Mouse (Mus musculus): Measurements from ENCODE around the gene Scamp3. TPM values are rescaled to one million over a fixed set of nuclear protein-coding genes. Genes with fewer than 3 reads are reported as not detected.

Gene Scamp3
- total and polyA plus RNA-seq, 2 experiments from 2014 or later = 77.5 to 139 TPM

DNA sequence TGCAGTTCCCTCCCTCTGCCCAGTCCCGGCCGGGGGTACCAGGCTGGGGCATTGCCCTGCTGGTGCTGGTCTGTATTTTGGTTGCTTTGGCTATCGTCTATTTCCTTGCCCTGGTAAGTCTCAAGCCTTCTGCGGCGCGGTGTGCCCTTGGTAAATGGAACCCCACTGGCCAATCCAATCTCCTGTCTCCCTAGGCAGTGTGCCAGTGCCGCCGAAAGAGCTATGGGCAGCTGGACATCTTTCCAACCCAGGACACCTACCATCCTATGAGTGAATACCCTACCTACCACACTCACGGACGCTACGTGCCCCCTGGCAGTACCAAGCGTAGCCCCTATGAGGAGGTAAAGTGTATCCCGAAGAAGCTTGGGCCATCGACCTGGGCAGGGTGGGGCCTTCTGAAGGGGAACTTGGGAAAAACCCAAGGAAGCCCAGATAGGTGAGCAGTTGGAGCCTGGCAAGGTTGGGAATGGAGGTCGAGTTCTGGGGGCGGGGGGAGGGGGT is 54.6 kb downstream of the Scamp3 start:
- no peak overlapping the region for H3K27ac ChIP-seq
- no peak for DNase-seq (ENCODE audit: low spot score)
- no peak for ATAC-seq
- H3K9me3 ChIP-seq (ENCODE audit: low read length) = no peaks in the 10 kb centered on the region
- no peak overlapping the region for H3K9ac ChIP-seq (replicated peaks; ENCODE audit: low read length)
- H3K36me3 ChIP-seq (ENCODE audit: insufficient read depth, low read length) = peaks cover 22% of the 10 kb centered on the region
- no peaks in the 10 kb centered on the region; the same call in 1 of the 2 replicates for H3K4me1 ChIP-seq (ENCODE audit: insufficient read depth, low read length)
- WGBS = 69% methylated on average over 16 of the region's 16 CpGs
- H3K4me3 ChIP-seq (ENCODE audit: low read length) = no peak overlapping the region
- H3K4me2 ChIP-seq (ENCODE audit: low read depth, low read length) = no peak overlapping the region
- no peak for TF ChIP-seq CTCF (IDR thresholded peaks at IDR 0.05; ENCODE audit: low read depth)
- H3K27me3 ChIP-seq (ENCODE audit: insufficient read depth, low read length) = no peaks in the 10 kb centered on the region

MicroRNA genes within 50 kb of the gene (microRNA counts, 519-probe panel; counts per million panel counts)
- 3,155 counts per million, percentile 52 among the panel's probes with 10 or more counts for microRNA mmu-miR-92b

Small RNA genes within 50 kb of the gene (microRNA-seq; reads per million reads assigned to microRNA genes)
- 2,867 to 3,418 reads per million in 2 experiments for gene Mir92b

Other genes with a start within 250 kb of the Scamp3 start
- 18.3 and 22.1 TPM in 2 replicates for gene Ash1l, start 226.9 kb upstream of the Scamp3 start, total RNA-seq (2014; rRNA removed)
- 14.4 and 16.1 TPM in 2 replicates for gene Ash1l, start 226.9 kb upstream of the Scamp3 start, polyA plus RNA-seq (2015; fragmentation: Nextera tagmentation; extraction: Ambion mirVana)
- 53.6 and 69.7 TPM in 2 replicates for gene Dap3, start 226.3 kb upstream of the Scamp3 start, total RNA-seq (2014; rRNA removed)
- 117 and 118 TPM in 2 replicates for gene Dap3, start 226.3 kb upstream of the Scamp3 start, polyA plus RNA-seq (2015; fragmentation: Nextera tagmentation; extraction: Ambion mirVana)
- 190 and 197 TPM in 2 replicates for gene Rusc1, start 84.2 kb upstream of the Scamp3 start, total RNA-seq (2014; rRNA removed)
- 86.0 and 95.6 TPM in 2 replicates for gene Rusc1, start 84.2 kb upstream of the Scamp3 start, polyA plus RNA-seq (2015; fragmentation: Nextera tagmentation; extraction: Ambion mirVana)
- not detected in 2 replicates for gene Gm43738, start 76.4 kb upstream of the Scamp3 start, total RNA-seq (2014; rRNA removed)
- not detected in 2 replicates for gene Gm43738, start 76.4 kb upstream of the Scamp3 start, polyA plus RNA-seq (2015; fragmentation: Nextera tagmentation; extraction: Ambion mirVana)
- gene Fdps, start 75.5 kb upstream of the Scamp3 start, total RNA-seq (2014; rRNA removed) = 340 and 366 TPM in 2 replicates
- gene Fdps, start 75.5 kb upstream of the Scamp3 start, polyA plus RNA-seq (2015; fragmentation: Nextera tagmentation; extraction: Ambion mirVana) = 310 and 341 TPM in 2 replicates
- not detected in 2 replicates for gene Pklr, start 41.3 kb upstream of the Scamp3 start, total RNA-seq (2014; rRNA removed)
- 0.10 and 0.21 TPM in 2 replicates for gene Pklr, start 41.3 kb upstream of the Scamp3 start, polyA plus RNA-seq (2015; fragmentation: Nextera tagmentation; extraction: Ambion mirVana)
- gene Hcn3, start 17.3 kb upstream of the Scamp3 start, total RNA-seq (2014; rRNA removed) = 83.8 and 85.7 TPM in 2 replicates
- gene Hcn3, start 17.3 kb upstream of the Scamp3 start, polyA plus RNA-seq (2015; fragmentation: Nextera tagmentation; extraction: Ambion mirVana) = 33.5 and 38.1 TPM in 2 replicates
- 36.3 and 43.1 TPM in 2 replicates for gene Clk2, start 12.7 kb upstream of the Scamp3 start, total RNA-seq (2014; rRNA removed)
- 13.3 and 13.7 TPM in 2 replicates for gene Clk2, start 12.7 kb upstream of the Scamp3 start, polyA plus RNA-seq (2015; fragmentation: Nextera tagmentation; extraction: Ambion mirVana)
- 15.2 and 19.7 TPM in 2 replicates for gene Fam189b, start 5.7 kb downstream of the Scamp3 start, total RNA-seq (2014; rRNA removed)
- 29.1 and 29.2 TPM in 2 replicates for gene Fam189b, start 5.7 kb downstream of the Scamp3 start, polyA plus RNA-seq (2015; fragmentation: Nextera tagmentation; extraction: Ambion mirVana)
- gene Gba, start 25.5 kb downstream of the Scamp3 start, total RNA-seq (2014; rRNA removed) = 62.5 and 77.4 TPM in 2 replicates
- gene Gba, start 25.5 kb downstream of the Scamp3 start, polyA plus RNA-seq (2015; fragmentation: Nextera tagmentation; extraction: Ambion mirVana) = 45.8 and 46.8 TPM in 2 replicates
- 29.4 and 37.9 TPM in 2 replicates for gene Thbs3, start 37.7 kb downstream of the Scamp3 start, total RNA-seq (2014; rRNA removed)
- gene Thbs3, start 37.7 kb downstream of the Scamp3 start, polyA plus RNA-seq (2015; fragmentation: Nextera tagmentation; extraction: Ambion mirVana) = 36.8 and 37.2 TPM in 2 replicates
- 103 and 130 TPM in 2 replicates for gene Mtx1, start 49.6 kb downstream of the Scamp3 start, total RNA-seq (2014; rRNA removed)
- gene Mtx1, start 49.6 kb downstream of the Scamp3 start, polyA plus RNA-seq (2015; fragmentation: Nextera tagmentation; extraction: Ambion mirVana) = 186 TPM in 2 replicates
- 1.9 TPM in 2 replicates for gene Muc1, start 51.6 kb downstream of the Scamp3 start, total RNA-seq (2014; rRNA removed)
- 0.82 and 1.5 TPM in 2 replicates for gene Muc1, start 51.6 kb downstream of the Scamp3 start, polyA plus RNA-seq (2015; fragmentation: Nextera tagmentation; extraction: Ambion mirVana)
- gene Krtcap2, start 68.5 kb downstream of the Scamp3 start, total RNA-seq (2014; rRNA removed) = 74.9 and 111 TPM in 2 replicates
- 250 and 268 TPM in 2 replicates for gene Krtcap2, start 68.5 kb downstream of the Scamp3 start, polyA plus RNA-seq (2015; fragmentation: Nextera tagmentation; extraction: Ambion mirVana)
- 97.9 and 101 TPM in 2 replicates for gene Trim46, start 68.8 kb downstream of the Scamp3 start, total RNA-seq (2014; rRNA removed)
- gene Trim46, start 68.8 kb downstream of the Scamp3 start, polyA plus RNA-seq (2015; fragmentation: Nextera tagmentation; extraction: Ambion mirVana) = 42.9 and 49.8 TPM in 2 replicates
- gene Dpm3, start 81.9 kb downstream of the Scamp3 start, total RNA-seq (2014; rRNA removed) = 295 and 347 TPM in 2 replicates
- 95.5 and 97.8 TPM in 2 replicates for gene Dpm3, start 81.9 kb downstream of the Scamp3 start, polyA plus RNA-seq (2015; fragmentation: Nextera tagmentation; extraction: Ambion mirVana)
- gene Slc50a1, start 93.1 kb downstream of the Scamp3 start, total RNA-seq (2014; rRNA removed) = 30.1 and 30.8 TPM in 2 replicates
- gene Slc50a1, start 93.1 kb downstream of the Scamp3 start, polyA plus RNA-seq (2015; fragmentation: Nextera tagmentation; extraction: Ambion mirVana) = 47.2 and 49.1 TPM in 2 replicates
- 3.9 and 5.9 TPM in 2 replicates for gene Efna1, start 103.7 kb downstream of the Scamp3 start, total RNA-seq (2014; rRNA removed)
- gene Efna1, start 103.7 kb downstream of the Scamp3 start, polyA plus RNA-seq (2015; fragmentation: Nextera tagmentation; extraction: Ambion mirVana) = 7.4 and 10.9 TPM in 2 replicates
- 107 and 171 TPM in 2 replicates for gene Efna3, start 145.5 kb downstream of the Scamp3 start, total RNA-seq (2014; rRNA removed)
- gene Efna3, start 145.5 kb downstream of the Scamp3 start, polyA plus RNA-seq (2015; fragmentation: Nextera tagmentation; extraction: Ambion mirVana) = 57.0 and 61.4 TPM in 2 replicates
- gene Efna4, start 160.6 kb downstream of the Scamp3 start, total RNA-seq (2014; rRNA removed) = 7.6 and 9.6 TPM in 2 replicates
- 3.5 and 4.2 TPM in 2 replicates for gene Efna4, start 160.6 kb downstream of the Scamp3 start, polyA plus RNA-seq (2015; fragmentation: Nextera tagmentation; extraction: Ambion mirVana)
- gene Adam15, start 172.5 kb downstream of the Scamp3 start, total RNA-seq (2014; rRNA removed) = 94.4 and 107 TPM in 2 replicates
- gene Adam15, start 172.5 kb downstream of the Scamp3 start, polyA plus RNA-seq (2015; fragmentation: Nextera tagmentation; extraction: Ambion mirVana) = 67.6 and 73.2 TPM in 2 replicates
- gene Dcst2, start 184.5 kb downstream of the Scamp3 start, total RNA-seq (2014; rRNA removed) = 0.07 and 0.31 TPM in 2 replicates
- 0.20 and 0.42 TPM in 2 replicates for gene Dcst2, start 184.5 kb downstream of the Scamp3 start, polyA plus RNA-seq (2015; fragmentation: Nextera tagmentation; extraction: Ambion mirVana)
- gene Dcst1, start 187.8 kb downstream of the Scamp3 start, total RNA-seq (2014; rRNA removed) = 0.05 TPM in 1 of 2 replicates, not detected in the other
- 1.00 and 1.1 TPM in 2 replicates for gene Dcst1, start 187.8 kb downstream of the Scamp3 start, polyA plus RNA-seq (2015; fragmentation: Nextera tagmentation; extraction: Ambion mirVana)
- 3.7 and 5.4 TPM in 2 replicates for gene Zbtb7b, start 217.3 kb downstream of the Scamp3 start, total RNA-seq (2014; rRNA removed)
- gene Zbtb7b, start 217.3 kb downstream of the Scamp3 start, polyA plus RNA-seq (2015; fragmentation: Nextera tagmentation; extraction: Ambion mirVana) = 0.73 and 0.82 TPM in 2 replicates
- not detected in 2 replicates for gene Lenep, start 225.3 kb downstream of the Scamp3 start, total RNA-seq (2014; rRNA removed)
- gene Lenep, start 225.3 kb downstream of the Scamp3 start, polyA plus RNA-seq (2015; fragmentation: Nextera tagmentation; extraction: Ambion mirVana) = not detected in 2 replicates
- gene Flad1, start 234.4 kb downstream of the Scamp3 start, total RNA-seq (2014; rRNA removed) = 32.1 and 40.7 TPM in 2 replicates
- 23.8 and 26.8 TPM in 2 replicates for gene Flad1, start 234.4 kb downstream of the Scamp3 start, polyA plus RNA-seq (2015; fragmentation: Nextera tagmentation; extraction: Ambion mirVana)
- gene Cks1b, start 240.9 kb downstream of the Scamp3 start, total RNA-seq (2014; rRNA removed) = 43.6 and 45.6 TPM in 2 replicates
- 103 and 107 TPM in 2 replicates for gene Cks1b, start 240.9 kb downstream of the Scamp3 start, polyA plus RNA-seq (2015; fragmentation: Nextera tagmentation; extraction: Ambion mirVana)
- gene Shc1, start 241.0 kb downstream of the Scamp3 start, total RNA-seq (2014; rRNA removed) = 29.6 and 33.4 TPM in 2 replicates
- gene Shc1, start 241.0 kb downstream of the Scamp3 start, polyA plus RNA-seq (2015; fragmentation: Nextera tagmentation; extraction: Ambion mirVana) = 12.8 and 13.9 TPM in 2 replicates

Data from hindbrain, postnatal 0 days (tissue).